Mouse (Mus musculus): ENCODE results near the gene Sema3g. TPM values are rescaled to one million over a fixed set of nuclear protein-coding genes. Genes with fewer than 3 reads are reported as not detected.

The Sema3g gene
- polyA plus RNA-seq, 1 experiment: not detected

GRCm38 (mm10) chr14:31177715-31178114 lies 39.9 kb upstream of the Sema3g start:
- H3K4me1 ChIP-seq (ENCODE audit: control insufficient read depth): no peaks in the 10 kb centered on the region
- TF ChIP-seq GATA1 (IDR thresholded peaks at IDR 0.05; ENCODE audit: low read length) (no peak), TAL1 (IDR thresholded peaks at IDR 0.05; ENCODE audit: low read length) (no peak)
- peaks cover 95% of the 10 kb centered on the region for H3K36me3 ChIP-seq (ENCODE audit: control insufficient read depth)
- H3K9me3 ChIP-seq (ENCODE audit: control insufficient read depth, low read length): no peaks in the 10 kb centered on the region
- H3K4me3 ChIP-seq (replicated peaks): no peak overlapping the region
- no peaks in the 10 kb centered on the region for H3K27me3 ChIP-seq (ENCODE audit: control insufficient read depth)

- TF ChIP-seq TAL1 (IDR thresholded peaks at IDR 0.05; ENCODE audit: low read length): no peak
- TF ChIP-seq GATA1 (IDR thresholded peaks at IDR 0.05; ENCODE audit: low read length): no peak
Observed at GRCm38 (mm10) chr14:31179677-31180365, 37.8 kb upstream of the Sema3g start.

DNA sequence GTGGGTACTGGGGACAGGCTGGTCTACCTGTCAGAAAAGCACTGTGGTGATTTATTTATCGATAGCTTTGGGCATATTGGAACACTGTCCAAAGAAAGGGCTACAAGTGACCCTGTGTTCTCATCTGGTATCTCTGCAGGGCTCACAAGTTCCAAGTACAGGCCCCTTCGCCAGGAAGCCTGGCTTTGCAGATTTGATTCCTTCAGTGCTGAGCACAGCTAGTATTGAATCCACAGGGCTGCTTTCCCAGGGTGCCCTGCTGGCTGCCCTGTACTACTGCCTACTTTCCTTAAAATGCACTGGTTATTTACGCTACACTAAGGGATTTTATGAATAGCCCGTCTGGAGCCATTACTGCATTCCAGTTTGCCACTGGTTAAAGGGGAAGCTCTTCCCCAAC lies 36.1 kb upstream of the Sema3g start:
- H3K4me1 ChIP-seq (ENCODE audit: control insufficient read depth): no peaks in the 10 kb centered on the region; the same call in 1 of the 2 replicates

More at GRCm38 (mm10) chr14:31179677-31180365, 37.8 kb upstream of the Sema3g start:
- Histone ChIP-seq H3K4me3 (replicated peaks) (no peak overlapping the region), H3K4me1 (ENCODE audit: control insufficient read depth) (no peaks in the 10 kb centered on the region; the same call in 1 of the 2 replicates), H3K36me3 (ENCODE audit: control insufficient read depth) (peaks cover 95% of the 10 kb centered on the region), H3K9me3 (ENCODE audit: control insufficient read depth, low read length) (no peaks in the 10 kb centered on the region), H3K27me3 (ENCODE audit: control insufficient read depth) (no peaks in the 10 kb centered on the region)

DNA sequence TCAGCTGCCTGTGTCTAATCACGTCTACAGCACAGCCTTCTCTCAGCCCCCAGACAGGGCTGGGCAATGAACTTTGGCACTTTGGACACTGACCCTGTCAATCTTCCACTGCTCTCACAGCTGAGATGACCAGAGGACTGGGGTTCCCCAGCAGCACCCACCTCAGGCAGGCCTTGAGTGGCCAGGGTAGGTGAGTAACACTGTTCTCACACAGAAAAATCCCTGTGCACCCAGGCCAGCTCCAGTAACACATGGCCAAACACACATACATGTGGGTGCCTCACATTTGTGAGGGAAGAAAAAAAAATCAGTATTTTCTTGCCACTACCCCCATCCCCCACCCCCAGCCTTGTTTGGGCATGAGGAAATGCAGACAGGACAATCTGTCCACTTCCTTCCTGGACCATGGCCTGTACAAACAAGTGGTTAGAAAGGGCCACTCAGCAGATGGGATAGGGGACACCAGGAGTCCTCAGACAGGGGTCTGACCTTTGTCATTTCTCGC lies 34.8 kb upstream of the Sema3g start:
- Histone ChIP-seq H3K4me1 (ENCODE audit: control insufficient read depth) (no peaks in the 10 kb centered on the region; the same call in 1 of the 2 replicates), H3K36me3 (ENCODE audit: control insufficient read depth) (peaks cover 95% of the 10 kb centered on the region), H3K9me3 (ENCODE audit: control insufficient read depth, low read length) (no peaks in the 10 kb centered on the region), H3K27me3 (ENCODE audit: control insufficient read depth) (no peaks in the 10 kb centered on the region), H3K4me3 (replicated peaks) (no peak overlapping the region)
- TF ChIP-seq GATA1 (IDR thresholded peaks at IDR 0.05; ENCODE audit: low read length): no peak
- TF ChIP-seq TAL1 (IDR thresholded peaks at IDR 0.05; ENCODE audit: low read length): no peak

More for the DNA sequence above, 36.1 kb upstream of the Sema3g start:
- no peaks in the 10 kb centered on the region for H3K9me3 ChIP-seq (ENCODE audit: control insufficient read depth, low read length)
- no peak for TF ChIP-seq GATA1 (IDR thresholded peaks at IDR 0.05; ENCODE audit: low read length)
- no peak for TF ChIP-seq TAL1 (IDR thresholded peaks at IDR 0.05; ENCODE audit: low read length)
- H3K36me3 ChIP-seq (ENCODE audit: control insufficient read depth): peaks cover 95% of the 10 kb centered on the region
- H3K4me3 ChIP-seq (replicated peaks): no peak overlapping the region
- H3K27me3 ChIP-seq (ENCODE audit: control insufficient read depth): no peaks in the 10 kb centered on the region

DNA sequence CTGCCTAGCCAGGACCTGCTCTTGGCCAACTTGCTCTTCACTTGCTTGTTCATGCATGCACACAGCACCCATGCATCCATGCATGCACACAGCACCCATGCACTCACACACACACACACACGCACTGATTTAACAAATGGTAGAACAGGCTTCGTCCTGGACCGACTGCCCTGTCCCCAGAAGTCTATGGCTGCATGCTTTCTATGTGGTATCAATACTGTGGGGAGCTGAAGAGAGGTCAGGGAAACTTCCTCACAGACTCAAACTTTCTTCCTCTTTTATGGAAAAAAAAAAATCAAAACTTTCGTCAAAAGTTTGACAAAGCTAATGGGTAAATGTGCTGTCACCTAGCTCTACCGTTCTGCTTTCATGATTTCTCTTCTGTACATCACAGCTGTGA lies 34.1 kb upstream of the Sema3g start:
- H3K36me3 ChIP-seq (ENCODE audit: control insufficient read depth): peaks cover 98% of the 10 kb centered on the region
- no peaks in the 10 kb centered on the region for H3K9me3 ChIP-seq (ENCODE audit: control insufficient read depth, low read length)

GRCm38 (mm10) chr14:31184195-31184594 lies 33.5 kb upstream of the Sema3g start:
- TF ChIP-seq TAL1 (IDR thresholded peaks at IDR 0.05; ENCODE audit: low read length) (no peak), GATA1 (IDR thresholded peaks at IDR 0.05; ENCODE audit: low read length) (no peak)
- Histone ChIP-seq H3K36me3 (ENCODE audit: control insufficient read depth) (peaks cover 100% of the 10 kb centered on the region), H3K9me3 (ENCODE audit: control insufficient read depth, low read length) (no peaks in the 10 kb centered on the region), H3K4me1 (ENCODE audit: control insufficient read depth) (no peaks in the 10 kb centered on the region; the same call in 1 of the 2 replicates), H3K27me3 (ENCODE audit: control insufficient read depth) (no peaks in the 10 kb centered on the region), H3K4me3 (replicated peaks) (no peak overlapping the region)

More for the DNA sequence above, 34.1 kb upstream of the Sema3g start:
- TF ChIP-seq GATA1 (IDR thresholded peaks at IDR 0.05; ENCODE audit: low read length) (no peak), TAL1 (IDR thresholded peaks at IDR 0.05; ENCODE audit: low read length) (no peak)
- Histone ChIP-seq H3K4me3 (replicated peaks) (no peak overlapping the region), H3K4me1 (ENCODE audit: control insufficient read depth) (no peaks in the 10 kb centered on the region; the same call in 1 of the 2 replicates), H3K27me3 (ENCODE audit: control insufficient read depth) (no peaks in the 10 kb centered on the region)

- TF ChIP-seq TAL1 (IDR thresholded peaks at IDR 0.05; ENCODE audit: low read length) (no peak), GATA1 (IDR thresholded peaks at IDR 0.05; ENCODE audit: low read length) (no peak)
- no peak overlapping the region for H3K4me3 ChIP-seq (replicated peaks)
- peaks cover 100% of the 10 kb centered on the region for H3K36me3 ChIP-seq (ENCODE audit: control insufficient read depth)
- no peaks in the 10 kb centered on the region for H3K9me3 ChIP-seq (ENCODE audit: control insufficient read depth, low read length)
- no peaks in the 10 kb centered on the region; the same call in 1 of the 2 replicates for H3K4me1 ChIP-seq (ENCODE audit: control insufficient read depth)
- no peaks in the 10 kb centered on the region for H3K27me3 ChIP-seq (ENCODE audit: control insufficient read depth)
Observed at GRCm38 (mm10) chr14:31186656-31187055, 31.0 kb upstream of the Sema3g start.

DNA sequence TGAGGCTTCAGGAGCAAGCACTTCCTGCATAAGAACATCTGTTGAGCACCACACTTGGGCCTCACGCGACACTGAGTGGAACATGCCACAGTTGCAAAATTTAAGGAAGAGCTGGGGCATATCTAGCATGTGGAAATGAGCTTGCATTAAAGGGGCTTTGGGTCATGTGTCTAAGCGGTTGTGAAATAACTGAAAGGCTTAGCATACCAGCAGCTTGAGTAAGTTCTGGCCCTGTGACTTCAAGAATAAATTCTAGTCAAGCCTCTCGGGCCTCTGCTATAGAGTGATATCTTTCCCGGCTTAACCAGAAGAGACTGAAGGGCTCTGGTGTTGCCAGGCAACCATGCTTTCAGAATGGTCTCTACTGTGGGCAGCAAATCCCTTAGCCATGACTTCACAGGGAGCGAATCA lies 28.9 kb upstream of the Sema3g start:
- H3K36me3 ChIP-seq (ENCODE audit: control insufficient read depth): peaks cover 98% of the 10 kb centered on the region
- TF ChIP-seq GATA1 (IDR thresholded peaks at IDR 0.05; ENCODE audit: low read length) (no peak), TAL1 (IDR thresholded peaks at IDR 0.05; ENCODE audit: low read length) (no peak)
- no peaks in the 10 kb centered on the region for H3K9me3 ChIP-seq (ENCODE audit: control insufficient read depth, low read length)
- no peaks in the 10 kb centered on the region for H3K27me3 ChIP-seq (ENCODE audit: control insufficient read depth)
- H3K4me1 ChIP-seq (ENCODE audit: control insufficient read depth): no peaks in the 10 kb centered on the region
- H3K4me3 ChIP-seq (replicated peaks): no peak overlapping the region

GRCm38 (mm10) chr14:31189348-31189747 lies 28.3 kb upstream of the Sema3g start:
- TF ChIP-seq TAL1 (IDR thresholded peaks at IDR 0.05; ENCODE audit: low read length) (no peak), GATA1 (IDR thresholded peaks at IDR 0.05; ENCODE audit: low read length) (no peak)
- Histone ChIP-seq H3K4me1 (ENCODE audit: control insufficient read depth) (no peaks in the 10 kb centered on the region), H3K36me3 (ENCODE audit: control insufficient read depth) (peaks cover 96% of the 10 kb centered on the region), H3K9me3 (ENCODE audit: control insufficient read depth, low read length) (no peaks in the 10 kb centered on the region), H3K27me3 (ENCODE audit: control insufficient read depth) (no peaks in the 10 kb centered on the region), H3K4me3 (replicated peaks) (no peak overlapping the region)

All from erythroblast, embryonic 14.5 days (primary cell).